Mouse (Mus musculus): ENCODE results near the gene Ebf1. TPM values are rescaled to one million over a fixed set of nuclear protein-coding genes. Genes with fewer than 3 reads are reported as not detected.

Gene Ebf1
- polyA plus RNA-seq, 1 experiment from 2014 or later, result 26.9 TPM

DNA sequence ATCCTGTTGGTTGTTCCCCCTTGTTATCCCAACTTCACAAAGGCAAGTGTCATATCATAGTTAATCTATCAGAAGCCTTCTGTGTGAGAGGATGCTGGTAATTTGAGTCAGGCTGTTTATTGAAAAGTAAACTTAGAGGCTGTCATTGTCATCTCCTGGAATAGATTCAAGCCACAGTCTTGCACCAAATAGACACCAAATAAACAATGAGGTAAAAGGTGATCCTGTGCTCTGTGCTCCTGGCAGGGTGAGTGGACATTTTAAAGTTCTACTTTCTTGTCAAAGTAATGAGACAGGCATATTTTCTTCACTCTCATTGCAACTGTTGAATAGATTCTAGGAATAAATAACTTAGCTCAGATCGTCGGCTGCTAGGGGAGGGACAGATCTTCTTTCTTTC is 327.3 kb downstream of the Ebf1 start:
- Histone ChIP-seq H3K4me1 (ENCODE audit: control insufficient read depth, insufficient read depth, low read length) (no peaks in the 10 kb centered on the region), H3K4me3 (ENCODE audit: low read length) (no peak overlapping the region), H3K27ac (ENCODE audit: low read depth, low read length) (no peak overlapping the region), H3K9ac (ENCODE audit: low read depth, low read length) (no peak overlapping the region), H3K9me3 (ENCODE audit: control insufficient read depth, low read length) (no peaks in the 10 kb centered on the region), H3K4me2 (replicated peaks; ENCODE audit: low read depth, low read length) (no peak overlapping the region), H3K27me3 (ENCODE audit: control insufficient read depth, insufficient read depth, low read length) (no peaks in the 10 kb centered on the region), H3K36me3 (ENCODE audit: control insufficient read depth, insufficient read depth, low read length) (no peaks in the 10 kb centered on the region)
- 72% methylated on average over 2 of the region's 2 CpGs for WGBS
- ATAC-seq (ENCODE audit: low FRiP score, low TSS enrichment), result no peak

DNA sequence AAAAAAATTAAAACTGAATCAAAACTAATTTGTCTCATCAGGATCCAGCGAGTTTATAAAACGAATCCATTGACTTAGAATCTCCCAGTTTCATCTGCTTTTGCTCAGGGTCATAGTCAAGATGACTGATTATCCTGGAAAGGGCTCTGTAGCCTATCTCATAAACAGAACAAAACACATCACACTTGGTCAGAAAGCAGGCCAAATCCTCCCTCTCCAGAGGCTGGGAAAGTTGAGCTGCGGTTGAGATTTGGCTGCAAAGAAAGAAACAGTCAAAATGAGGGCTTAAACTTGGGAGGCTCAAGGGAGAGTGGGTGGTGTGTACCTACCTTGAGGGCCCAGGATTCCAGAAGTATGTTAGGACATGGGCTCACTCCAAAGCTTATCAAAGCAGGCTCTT is 329.5 kb downstream of the Ebf1 start:
- H3K27me3 ChIP-seq (ENCODE audit: control insufficient read depth, insufficient read depth, low read length), result no peaks in the 10 kb centered on the region
- no peaks in the 10 kb centered on the region for H3K36me3 ChIP-seq (ENCODE audit: control insufficient read depth, insufficient read depth, low read length)
- H3K4me3 ChIP-seq (ENCODE audit: low read length), result no peak overlapping the region
- H3K9ac ChIP-seq (ENCODE audit: low read depth, low read length), result no peak overlapping the region
- 89% methylated on average over 3 of the region's 3 CpGs for WGBS
- no peaks in the 10 kb centered on the region for H3K4me1 ChIP-seq (ENCODE audit: control insufficient read depth, insufficient read depth, low read length)
- no peak overlapping the region for H3K27ac ChIP-seq (ENCODE audit: low read depth, low read length)
- no peaks in the 10 kb centered on the region for H3K9me3 ChIP-seq (ENCODE audit: control insufficient read depth, low read length)
- ATAC-seq (ENCODE audit: low FRiP score, low TSS enrichment), result no peak
- H3K4me2 ChIP-seq (replicated peaks; ENCODE audit: low read depth, low read length), result no peak overlapping the region

- Histone ChIP-seq H3K27me3 (ENCODE audit: control insufficient read depth, insufficient read depth, low read length) (no peaks in the 10 kb centered on the region), H3K4me1 (ENCODE audit: control insufficient read depth, insufficient read depth, low read length) (no peaks in the 10 kb centered on the region), H3K9me3 (ENCODE audit: control insufficient read depth, low read length) (no peaks in the 10 kb centered on the region), H3K4me3 (ENCODE audit: low read length) (no peak overlapping the region), H3K4me2 (replicated peaks; ENCODE audit: low read depth, low read length) (no peak overlapping the region), H3K36me3 (ENCODE audit: control insufficient read depth, insufficient read depth, low read length) (no peaks in the 10 kb centered on the region), H3K9ac (ENCODE audit: low read depth, low read length) (no peak overlapping the region), H3K27ac (ENCODE audit: low read depth, low read length) (no peak overlapping the region)
- WGBS, result 86% methylated on average over 6 of the region's 6 CpGs
- ATAC-seq (ENCODE audit: low FRiP score, low TSS enrichment), result no peak
Observed at GRCm38 (mm10) chr11:44948541-44948940, 331.4 kb downstream of the Ebf1 start.

GRCm38 (mm10) chr11:44949140-44949539 is 332.0 kb downstream of the Ebf1 start:
- 37% methylated on average over 3 of the region's 3 CpGs for WGBS
- ATAC-seq (ENCODE audit: low FRiP score, low TSS enrichment), result no peak
- no peaks in the 10 kb centered on the region for H3K4me1 ChIP-seq (ENCODE audit: control insufficient read depth, insufficient read depth, low read length)

DNA sequence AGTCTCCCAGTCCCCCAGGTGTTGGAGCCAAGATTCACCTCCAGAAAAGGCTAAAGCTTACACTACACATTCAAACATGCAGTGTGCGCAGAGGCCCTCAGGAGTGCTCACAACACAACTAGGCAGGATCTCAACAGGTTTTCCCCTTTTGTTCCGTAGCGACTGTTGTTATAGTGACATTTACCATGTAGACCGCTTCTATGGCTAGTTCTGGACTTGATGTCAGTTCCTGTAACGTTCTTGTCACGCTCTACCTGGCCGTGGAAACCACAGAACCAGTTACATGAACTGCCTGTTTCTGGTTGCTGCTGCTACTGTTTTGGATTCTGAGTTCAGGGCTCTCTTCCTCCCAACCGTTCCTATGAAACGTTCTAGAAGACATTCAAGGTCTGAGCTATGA is 333.2 kb downstream of the Ebf1 start:
- Histone ChIP-seq H3K4me1 (ENCODE audit: control insufficient read depth, insufficient read depth, low read length) (no peaks in the 10 kb centered on the region), H3K9ac (ENCODE audit: low read depth, low read length) (no peak overlapping the region), H3K4me2 (replicated peaks; ENCODE audit: low read depth, low read length) (no peak overlapping the region), H3K27ac (ENCODE audit: low read depth, low read length) (no peak overlapping the region), H3K36me3 (ENCODE audit: control insufficient read depth, insufficient read depth, low read length) (no peaks in the 10 kb centered on the region), H3K4me3 (ENCODE audit: low read length) (no peak overlapping the region), H3K27me3 (ENCODE audit: control insufficient read depth, insufficient read depth, low read length) (no peaks in the 10 kb centered on the region), H3K9me3 (ENCODE audit: control insufficient read depth, low read length) (no peaks in the 10 kb centered on the region)
- WGBS, result 89% methylated on average over 9 of the region's 9 CpGs
- ATAC-seq (ENCODE audit: low FRiP score, low TSS enrichment), result no peak

More at GRCm38 (mm10) chr11:44949140-44949539, 332.0 kb downstream of the Ebf1 start:
- no peaks in the 10 kb centered on the region for H3K27me3 ChIP-seq (ENCODE audit: control insufficient read depth, insufficient read depth, low read length)
- H3K36me3 ChIP-seq (ENCODE audit: control insufficient read depth, insufficient read depth, low read length), result no peaks in the 10 kb centered on the region
- H3K27ac ChIP-seq (ENCODE audit: low read depth, low read length), result no peak overlapping the region
- no peak overlapping the region for H3K9ac ChIP-seq (ENCODE audit: low read depth, low read length)
- H3K9me3 ChIP-seq (ENCODE audit: control insufficient read depth, low read length), result no peaks in the 10 kb centered on the region
- no peak overlapping the region for H3K4me3 ChIP-seq (ENCODE audit: low read length)
- H3K4me2 ChIP-seq (replicated peaks; ENCODE audit: low read depth, low read length), result no peak overlapping the region

DNA sequence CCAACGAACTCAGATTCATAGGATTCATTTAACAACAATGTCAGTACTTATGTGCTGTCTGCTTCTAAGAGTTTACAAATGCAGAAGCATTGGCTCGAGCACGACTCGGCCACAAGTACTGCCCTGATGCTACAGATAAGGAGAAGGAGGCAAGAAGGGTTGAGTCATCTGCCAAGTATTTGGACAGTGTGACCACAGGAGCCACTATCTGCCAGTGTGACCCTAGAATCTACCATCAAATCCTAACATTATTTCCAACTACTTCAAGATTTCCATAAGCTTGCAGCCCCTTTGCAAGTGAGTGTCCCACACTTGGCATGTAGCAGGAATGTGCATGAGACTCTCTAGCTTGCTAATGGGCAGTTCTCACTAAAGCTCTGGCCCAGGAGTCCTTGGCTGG is 334.4 kb downstream of the Ebf1 start:
- H3K27ac ChIP-seq (ENCODE audit: low read depth, low read length), result no peak overlapping the region
- no peaks in the 10 kb centered on the region for H3K36me3 ChIP-seq (ENCODE audit: control insufficient read depth, insufficient read depth, low read length)
- H3K9me3 ChIP-seq (ENCODE audit: control insufficient read depth, low read length), result no peaks in the 10 kb centered on the region
- 93% methylated on average over 4 of the region's 4 CpGs for WGBS
- ATAC-seq (ENCODE audit: low FRiP score, low TSS enrichment), result no peak
- no peaks in the 10 kb centered on the region for H3K27me3 ChIP-seq (ENCODE audit: control insufficient read depth, insufficient read depth, low read length)
- H3K4me2 ChIP-seq (replicated peaks; ENCODE audit: low read depth, low read length), result no peak overlapping the region
- no peak overlapping the region for H3K4me3 ChIP-seq (ENCODE audit: low read length)
- H3K9ac ChIP-seq (ENCODE audit: low read depth, low read length), result no peak overlapping the region
- H3K4me1 ChIP-seq (ENCODE audit: control insufficient read depth, insufficient read depth, low read length), result no peaks in the 10 kb centered on the region

GRCm38 (mm10) chr11:44953337-44953736 is 336.2 kb downstream of the Ebf1 start:
- 73% methylated on average over 1 of the region's 1 CpGs for WGBS
- Histone ChIP-seq H3K4me2 (replicated peaks; ENCODE audit: low read depth, low read length) (no peak overlapping the region), H3K27ac (ENCODE audit: low read depth, low read length) (no peak overlapping the region), H3K36me3 (ENCODE audit: control insufficient read depth, insufficient read depth, low read length) (no peaks in the 10 kb centered on the region), H3K9ac (ENCODE audit: low read depth, low read length) (no peak overlapping the region), H3K4me1 (ENCODE audit: control insufficient read depth, insufficient read depth, low read length) (no peaks in the 10 kb centered on the region), H3K27me3 (ENCODE audit: control insufficient read depth, insufficient read depth, low read length) (no peaks in the 10 kb centered on the region), H3K4me3 (ENCODE audit: low read length) (no peak overlapping the region), H3K9me3 (ENCODE audit: control insufficient read depth, low read length) (no peaks in the 10 kb centered on the region)
- no peak for ATAC-seq (ENCODE audit: low FRiP score, low TSS enrichment)

- no peak overlapping the region for H3K27ac ChIP-seq (ENCODE audit: low read depth, low read length)
Observed at GRCm38 (mm10) chr11:44953863-44954262, 336.7 kb downstream of the Ebf1 start.

GRCm38 (mm10) chr11:44954362-44954761 is 337.2 kb downstream of the Ebf1 start:
- WGBS, result 75% methylated on average over 7 of the region's 7 CpGs
- no peak overlapping the region for H3K9ac ChIP-seq (ENCODE audit: low read depth, low read length)
- no peak overlapping the region for H3K4me2 ChIP-seq (replicated peaks; ENCODE audit: low read depth, low read length)
- ATAC-seq (ENCODE audit: low FRiP score, low TSS enrichment), result no peak
- H3K4me3 ChIP-seq (ENCODE audit: low read length), result no peak overlapping the region
- H3K36me3 ChIP-seq (ENCODE audit: control insufficient read depth, insufficient read depth, low read length), result no peaks in the 10 kb centered on the region
- no peak overlapping the region for H3K27ac ChIP-seq (ENCODE audit: low read depth, low read length)
- no peaks in the 10 kb centered on the region for H3K4me1 ChIP-seq (ENCODE audit: control insufficient read depth, insufficient read depth, low read length)
- no peaks in the 10 kb centered on the region for H3K9me3 ChIP-seq (ENCODE audit: control insufficient read depth, low read length)
- no peaks in the 10 kb centered on the region for H3K27me3 ChIP-seq (ENCODE audit: control insufficient read depth, insufficient read depth, low read length)

More at GRCm38 (mm10) chr11:44953863-44954262, 336.7 kb downstream of the Ebf1 start:
- WGBS, result 85% methylated on average over 11 of the region's 11 CpGs
- no peaks in the 10 kb centered on the region for H3K4me1 ChIP-seq (ENCODE audit: control insufficient read depth, insufficient read depth, low read length)
- H3K9me3 ChIP-seq (ENCODE audit: control insufficient read depth, low read length), result no peaks in the 10 kb centered on the region
- H3K4me3 ChIP-seq (ENCODE audit: low read length), result no peak overlapping the region
- H3K9ac ChIP-seq (ENCODE audit: low read depth, low read length), result no peak overlapping the region
- no peaks in the 10 kb centered on the region for H3K36me3 ChIP-seq (ENCODE audit: control insufficient read depth, insufficient read depth, low read length)
- no peak for ATAC-seq (ENCODE audit: low FRiP score, low TSS enrichment)
- no peak overlapping the region for H3K4me2 ChIP-seq (replicated peaks; ENCODE audit: low read depth, low read length)
- H3K27me3 ChIP-seq (ENCODE audit: control insufficient read depth, insufficient read depth, low read length), result no peaks in the 10 kb centered on the region
